In the genomic region with DNA sequence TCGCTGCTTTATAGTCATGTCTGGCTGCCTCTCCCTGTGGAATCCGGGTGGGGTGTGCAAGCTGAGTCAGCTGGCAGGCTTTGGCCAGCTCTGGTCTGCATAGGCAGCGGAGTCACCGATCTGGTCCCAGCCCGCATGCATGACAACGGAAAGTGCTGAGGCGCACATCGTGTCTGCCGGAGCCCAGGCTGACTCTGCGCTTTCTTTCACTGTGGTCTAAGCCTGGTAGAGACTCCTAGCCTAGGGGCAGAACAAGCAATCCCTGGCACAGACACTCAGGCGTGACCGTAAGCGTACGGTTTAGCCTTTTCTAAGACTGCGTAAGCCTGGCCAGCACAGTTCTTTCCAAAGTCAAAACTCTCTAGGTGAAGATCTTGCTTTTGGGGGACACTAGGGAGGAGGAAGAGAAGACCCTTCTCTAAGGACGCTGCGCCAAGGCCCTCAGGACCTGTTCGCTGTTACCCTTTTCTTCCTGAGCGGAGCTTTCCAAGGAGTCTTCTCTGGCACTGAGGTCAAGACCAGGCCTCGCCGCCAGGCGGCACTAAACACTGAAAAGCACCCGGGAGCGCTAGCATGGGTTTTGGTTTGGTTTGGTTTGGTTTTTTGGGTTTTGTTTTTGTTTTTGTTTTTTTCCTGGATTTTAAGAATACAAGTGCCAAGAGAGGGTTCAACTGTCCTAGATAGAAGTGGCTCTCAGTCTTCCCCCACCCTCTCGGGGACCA, we compare ENCODE assay signal across 9 mouse cellular contexts. TPM values are rescaled to one million over a fixed set of nuclear protein-coding genes. Genes with fewer than 3 reads are reported as not detected.
DNase-seq lines count a peak whose midpoint lies in the region; ATAC-seq lines count a peak whose summit lies in the region.
"Had no signal": no experiment of that assay in that cellular context is flagged by ENCODE, and none has a peak within 500 bp of the region (broad histone marks: within the 10 kb centered on the region; RNA-seq: fewer than 3 reads in every experiment).

A gene (minus strand): TSS at position 10 of the 722 bp plus-strand sequence.

- no peak within 1 kb of the TSS for H3K4me2 ChIP-seq in liver, embryonic 12.5 days
- H3K4me2 ChIP-seq in hindbrain, embryonic 13.5 days = peak within 1 kb of the TSS; percentile 52
- no peak within 1 kb of the TSS for H3K4me2 ChIP-seq in limb, embryonic 15.5 days
- peak within 1 kb of the TSS; percentile 54 for H3K4me2 ChIP-seq in neural tube, embryonic 15.5 days
- H3K4me2 ChIP-seq: embryonic facial prominence, embryonic 15.5 days had no signal

- H3K27me3 ChIP-seq in liver, embryonic 12.5 days (replicated peaks) = peaks cover 98% of the 10 kb centered on the region
- peaks cover 97% of the 10 kb centered on the region for H3K27me3 ChIP-seq in hindbrain, embryonic 13.5 days
- H3K27me3 ChIP-seq in limb, embryonic 15.5 days = peaks cover 93% of the 10 kb centered on the region
- H3K27me3 ChIP-seq in neural tube, embryonic 15.5 days (replicated peaks) = peaks cover 93% of the 10 kb centered on the region

- H3K27ac ChIP-seq in liver, embryonic 12.5 days = no peak within 1 kb of the TSS
- H3K27ac ChIP-seq in hindbrain, embryonic 13.5 days = no peak within 1 kb of the TSS
- no peak within 1 kb of the TSS for H3K27ac ChIP-seq in limb, embryonic 15.5 days
- no peak within 1 kb of the TSS for H3K27ac ChIP-seq in neural tube, embryonic 15.5 days (replicated peaks)
- H3K27ac ChIP-seq: embryonic facial prominence, embryonic 15.5 days had no signal

- 9% methylated on average over 25 of the region's 25 CpGs for WGBS in liver, embryonic 12.5 days (ENCODE audit: insufficient replicate concordance)
- 2% methylated on average over 25 of the region's 25 CpGs for WGBS in hindbrain, embryonic 13.5 days
- WGBS in limb, embryonic 15.5 days = 3% methylated on average over 25 of the region's 25 CpGs
- WGBS in neural tube, embryonic 15.5 days = 2% methylated on average over 25 of the region's 25 CpGs

- DNase-seq in liver = peak; percentile 36
- DNase-seq in adrenal gland, postnatal 10 days = peak; percentile 66
- peak; percentile 68 for DNase-seq in embryo, embryonic 9.5 days (ENCODE audit: extremely low spot score)

- 0 out of 2 replicates have a peak, but pooled peaks cover 2% of the 10 kb centered on the region for H3K4me1 ChIP-seq in liver, embryonic 12.5 days
- peaks cover 24% of the 10 kb centered on the region for H3K4me1 ChIP-seq in hindbrain, embryonic 13.5 days (replicated peaks)
- peaks cover 8% of the 10 kb centered on the region for H3K4me1 ChIP-seq in limb, embryonic 15.5 days
- H3K4me1 ChIP-seq in neural tube, embryonic 15.5 days = peaks cover 15% of the 10 kb centered on the region

- no peak within 1 kb of the TSS for H3K4me3 ChIP-seq in liver, embryonic 12.5 days
- peak within 1 kb of the TSS; percentile 34 for H3K4me3 ChIP-seq in hindbrain, embryonic 13.5 days
- peak within 1 kb of the TSS; percentile 2; the same call in 1 of the 2 replicates for H3K4me3 ChIP-seq in limb, embryonic 15.5 days
- peak within 1 kb of the TSS; percentile 28 for H3K4me3 ChIP-seq in neural tube, embryonic 15.5 days (replicated peaks)
- H3K4me3 ChIP-seq: embryonic facial prominence, embryonic 15.5 days had no signal

- no peaks in the 10 kb centered on the region for H3K9me3 ChIP-seq in liver, embryonic 12.5 days (replicated peaks)
- H3K9me3 ChIP-seq in hindbrain, embryonic 13.5 days = no peaks in the 10 kb centered on the region
- no peaks in the 10 kb centered on the region for H3K9me3 ChIP-seq in limb, embryonic 15.5 days
- H3K9me3 ChIP-seq in neural tube, embryonic 15.5 days (replicated peaks) = no peaks in the 10 kb centered on the region
- H3K9me3 ChIP-seq: embryonic facial prominence, embryonic 15.5 days had no signal

- no peak within 1 kb of the TSS for H3K9ac ChIP-seq in liver, embryonic 12.5 days
- peak within 1 kb of the TSS; percentile 49; the same call in 1 of the 2 replicates for H3K9ac ChIP-seq in hindbrain, embryonic 13.5 days
- H3K9ac ChIP-seq in limb, embryonic 15.5 days = no peak within 1 kb of the TSS
- H3K9ac ChIP-seq in neural tube, embryonic 15.5 days (replicated peaks) = no peak within 1 kb of the TSS; the same call in 1 of the 2 replicates
- H3K9ac ChIP-seq: embryonic facial prominence, embryonic 15.5 days had no signal

- no peaks in the 10 kb centered on the region for H3K36me3 ChIP-seq in liver, embryonic 12.5 days
- H3K36me3 ChIP-seq in hindbrain, embryonic 13.5 days = no peaks in the 10 kb centered on the region
- H3K36me3 ChIP-seq in limb, embryonic 15.5 days = no peaks in the 10 kb centered on the region
- no peaks in the 10 kb centered on the region for H3K36me3 ChIP-seq in neural tube, embryonic 15.5 days
- H3K36me3 ChIP-seq: embryonic facial prominence, embryonic 15.5 days had no signal

- no peak for ATAC-seq in liver, embryonic 12.5 days
- peak; percentile 57; the same call in 1 of the 2 replicates for ATAC-seq in hindbrain, embryonic 13.5 days (ENCODE audit: low FRiP score)
- ATAC-seq in limb, embryonic 15.5 days (ENCODE audit: insufficient number of reproducible peaks, low FRiP score, low TSS enrichment, low read depth) = no peak
- ATAC-seq in neural tube, embryonic 15.5 days (ENCODE audit: low FRiP score) = peak; percentile 64; the same call in 1 of the 2 replicates
- no peak for ATAC-seq in inflammation-experienced regulatory T-cells, adult 6 months

RNA-seq across cellular contexts. Expression of the gene that starts here (rescaled TPM):
- not detected in 2 replicates for polyA plus RNA-seq in liver, embryonic 12.5 days (2016; fragmentation: Nextera tagmentation; extraction: Ambion mirVana)
- total RNA-seq in adrenal gland, postnatal 10 days (2021) = 1 to 10 TPM in 1 of 2 experiments, under 1 TPM in 1; 0.51 to 1.1 TPM
- 2.9 and 4.9 TPM in 2 replicates for polyA plus RNA-seq in hindbrain, embryonic 13.5 days (2015; fragmentation: Nextera tagmentation; extraction: Ambion mirVana)
- polyA plus RNA-seq in limb, embryonic 15.5 days (2015; fragmentation: Nextera tagmentation; extraction: Ambion mirVana) = 0.28 TPM in 1 of 2 replicates, not detected in the other
- polyA plus RNA-seq in neural tube, embryonic 15.5 days (2015; fragmentation: Nextera tagmentation; extraction: Ambion mirVana) = 0.41 and 1.5 TPM in 2 replicates
- polyA plus RNA-seq in inflammation-experienced regulatory T-cells, adult 6 months (2017; shearing (Covaris generic)) = not detected

Comparison
In these comparisons a context has a peak if more than half of its experiments do, and no peak if none do; other contexts are left out.
1. ATAC-seq: peak in hindbrain, embryonic 13.5 days (single experiment) and neural tube, embryonic 15.5 days (single experiment); none in liver, embryonic 12.5 days (single experiment), limb, embryonic 15.5 days (single experiment) and inflammation-experienced regulatory T-cells, adult 6 months (single experiment).
2. H3K4me2 ChIP-seq: peak in hindbrain, embryonic 13.5 days (single experiment) and neural tube, embryonic 15.5 days (single experiment); none in liver, embryonic 12.5 days (single experiment) and limb, embryonic 15.5 days (single experiment).
3. Peak in every context shown above with its lines, with median percentiles within 50 percentile points of each other: DNase-seq.